Mouse (Mus musculus): Measurements from ENCODE around the gene Paxip1. TPM values are rescaled to one million over a fixed set of nuclear protein-coding genes. Genes with fewer than 3 reads are reported as not detected.

Gene Paxip1
- 10 to 100 TPM; 17.4 to 18.8 TPM for total RNA-seq (2021)
- long read RNA-seq, experiment 1, full-length matches to known transcripts, result 7 of 13 reads
- long read RNA-seq, experiment 1, partial matches to known transcripts, result 3 of 13 reads
- long read RNA-seq, experiment 1, other reads (novel, unspliced or antisense), result 3 of 13 reads
- long read RNA-seq, experiment 2, full-length matches to known transcripts, result 10 of 19 reads
- long read RNA-seq, experiment 2, partial matches to known transcripts, result 4 of 19 reads
- long read RNA-seq, experiment 2, other reads (novel, unspliced or antisense), result 5 of 19 reads

DNA sequence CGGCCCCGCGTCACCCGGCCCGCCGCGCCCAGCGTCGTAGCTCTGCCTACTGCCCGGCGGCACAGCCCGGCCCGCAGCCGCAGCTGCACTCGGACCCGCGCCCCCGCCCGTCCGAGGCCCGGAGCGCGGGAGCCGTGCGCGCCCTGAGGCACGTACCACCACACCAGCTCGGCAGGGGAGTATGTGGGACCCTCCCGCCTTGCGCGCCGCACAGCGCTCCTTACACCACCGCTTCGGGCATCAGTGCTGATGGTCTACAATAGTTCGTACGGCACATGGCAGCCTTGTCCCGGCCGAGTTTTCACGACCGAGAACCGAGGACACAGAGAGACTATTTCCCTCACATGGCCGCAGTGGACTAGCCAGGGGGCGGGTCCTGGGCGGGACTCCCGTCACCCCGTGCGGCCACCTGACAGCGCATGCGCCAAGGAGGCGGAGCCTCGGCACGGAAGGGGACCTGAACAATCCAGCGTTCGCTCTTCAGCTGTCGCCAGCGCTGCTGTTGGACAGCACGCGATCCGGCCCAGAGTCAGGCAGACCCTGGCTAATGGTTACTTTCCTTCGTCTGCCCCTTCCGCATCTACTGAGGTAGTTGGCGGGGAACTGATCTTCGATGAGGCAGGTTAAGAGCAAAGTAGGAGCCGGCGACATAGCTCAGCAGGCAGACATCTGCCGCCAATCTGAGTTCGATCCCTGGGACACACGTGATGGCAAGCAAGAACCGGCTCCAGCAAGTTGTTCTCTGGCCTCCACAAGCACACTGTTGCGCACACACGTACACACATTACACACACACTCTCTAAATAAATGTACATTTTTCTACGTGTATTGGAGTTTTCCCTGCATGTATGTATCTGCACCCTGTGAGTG, at the start of gene Paxip1:
TSS of gene Paxip1 (minus strand) at position 389 of the 870 bp plus-strand sequence.
- peak; percentile 98 for DNase-seq
- intact Hi-C loops (cut with DNase I), result loop anchor here (5.0 kb wide), 1 partner anchor 281 kb away; the partner anchor contains the start of gene Insig1

DNA sequence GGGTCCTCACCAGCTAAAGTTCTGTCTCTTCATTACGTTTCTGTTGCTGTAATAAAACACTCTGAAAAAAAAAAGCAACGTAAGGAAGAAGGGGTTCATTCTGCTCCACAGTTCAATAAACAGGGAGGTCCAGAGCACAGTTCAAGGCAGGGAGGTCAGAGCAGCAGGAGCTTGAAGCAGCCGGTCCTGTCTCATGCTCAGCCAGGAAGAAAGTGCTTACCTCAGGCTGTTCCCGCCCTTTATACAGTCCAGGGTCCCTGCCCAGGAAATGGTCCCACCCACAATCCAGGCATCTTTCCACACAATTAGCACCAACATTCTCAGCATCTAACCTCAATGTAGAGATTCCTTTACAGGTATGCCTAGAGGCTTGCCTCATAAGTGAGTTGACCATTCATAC, 46.6 kb upstream of the Paxip1 start:
- intact Hi-C loops (cut with DNase I), result no loop called here
- DNase-seq, result no peak

- DNase-seq, result no peak
- intact Hi-C loops (cut with DNase I), result no loop called here
Observed at GRCm38 (mm10) chr5:27835096-27835495, 43.6 kb upstream of the Paxip1 start.

DNA sequence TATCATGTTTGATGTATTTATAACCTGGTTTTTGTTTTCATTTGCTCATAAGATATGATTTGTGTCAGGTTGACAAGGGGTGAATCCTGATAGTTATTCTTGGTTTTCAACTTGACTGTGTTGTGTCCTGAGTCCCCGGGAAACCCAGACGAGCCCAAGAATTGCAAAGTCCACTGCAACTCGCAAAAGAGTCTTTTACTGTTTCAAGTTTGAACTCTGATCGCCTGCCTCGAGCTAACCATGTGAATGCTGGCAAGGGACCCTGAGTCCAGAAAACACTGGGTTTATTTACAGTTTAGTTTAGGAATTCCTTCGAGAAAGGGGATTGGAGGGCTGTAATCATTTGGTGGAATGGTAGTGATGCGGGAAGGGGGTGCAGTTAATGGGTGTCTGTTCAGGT, 36.5 kb upstream of the Paxip1 start:
- intact Hi-C loops (cut with DNase I), result no loop called here
- no peak for DNase-seq

DNA sequence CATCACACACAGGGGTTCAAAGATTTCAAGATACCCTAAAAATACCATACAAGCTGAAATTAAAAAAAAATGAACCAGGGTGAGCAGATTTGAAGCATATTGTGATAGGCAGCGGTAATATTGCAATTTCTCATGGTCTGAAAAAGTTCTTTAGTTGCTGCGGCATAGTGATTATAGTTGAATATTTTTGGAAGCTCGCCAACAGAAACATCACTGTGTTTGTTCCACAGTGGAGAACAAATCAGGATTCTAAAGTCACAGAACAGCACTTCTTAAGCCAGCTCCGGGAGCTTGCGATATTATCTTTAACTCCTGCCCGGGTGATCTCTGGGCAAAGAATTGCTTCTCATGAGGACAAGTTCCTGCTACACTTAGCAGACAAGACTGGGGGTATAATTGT, 29.7 kb upstream of the Paxip1 start:
- intact Hi-C loops (cut with DNase I), result no loop called here
- DNase-seq, result no peak

GRCm38 (mm10) chr5:27818840-27819672, 27.6 kb upstream of the Paxip1 start:
- intact Hi-C loops (cut with DNase I), result no loop called here
- DNase-seq, result no peak

GRCm38 (mm10) chr5:27814282-27814681, 22.8 kb upstream of the Paxip1 start:
- DNase-seq, result no peak

DNA sequence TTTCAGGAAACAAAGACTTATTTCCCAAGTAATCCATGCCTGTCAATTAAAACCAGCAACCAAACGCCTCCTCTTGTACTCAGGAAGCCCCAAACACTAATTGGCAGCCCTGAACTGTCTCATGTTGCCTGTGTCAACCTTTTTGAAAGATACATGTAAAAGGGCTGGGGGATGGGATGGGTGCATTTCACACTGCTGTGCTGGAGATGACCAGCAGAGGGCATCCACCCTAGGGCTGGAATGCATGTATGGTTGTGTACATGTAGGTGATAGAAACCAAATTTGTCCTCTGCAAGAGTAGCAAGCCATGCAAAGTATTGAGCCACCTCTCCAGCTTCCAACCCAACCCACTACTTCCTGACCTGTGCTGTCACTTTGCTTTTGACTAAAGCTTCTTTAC, 2.4 kb upstream of the Paxip1 start:
- intact Hi-C loops (cut with DNase I), result loop anchor here (5.0 kb wide), 1 partner anchor 278 kb away; the partner anchor contains the start of gene Insig1
- peak; percentile 61 to 79 for DNase-seq

More at GRCm38 (mm10) chr5:27814282-27814681, 22.8 kb upstream of the Paxip1 start:
- intact Hi-C loops (cut with DNase I), result no loop called here

- no peak for DNase-seq
- intact Hi-C loops (cut with DNase I), result loop anchor here (5.0 kb wide), 1 partner anchor 280 kb away; the partner anchor contains the start of gene Insig1
Observed at GRCm38 (mm10) chr5:27792531-27793205, 1.2 kb upstream of the Paxip1 start.

DNA sequence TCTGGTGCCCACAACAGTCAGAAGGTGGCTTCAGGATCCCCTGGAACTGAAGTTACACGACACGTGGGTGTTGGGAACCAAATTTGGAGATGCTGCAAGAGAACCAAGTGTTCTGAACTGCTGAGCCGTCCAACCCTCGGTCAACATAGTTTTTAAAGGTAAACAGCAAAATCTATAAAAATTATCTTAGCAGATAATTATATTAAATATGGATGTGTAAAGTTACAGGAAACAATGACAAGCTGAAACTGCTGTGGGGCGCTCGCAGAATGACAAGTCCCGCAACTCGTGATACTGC, 631 bp upstream of the Paxip1 start:
- intact Hi-C loops (cut with DNase I), result loop anchor here (5.0 kb wide), 1 partner anchor 280 kb away; the partner anchor contains the start of gene Insig1
- DNase-seq, result no peak

DNA sequence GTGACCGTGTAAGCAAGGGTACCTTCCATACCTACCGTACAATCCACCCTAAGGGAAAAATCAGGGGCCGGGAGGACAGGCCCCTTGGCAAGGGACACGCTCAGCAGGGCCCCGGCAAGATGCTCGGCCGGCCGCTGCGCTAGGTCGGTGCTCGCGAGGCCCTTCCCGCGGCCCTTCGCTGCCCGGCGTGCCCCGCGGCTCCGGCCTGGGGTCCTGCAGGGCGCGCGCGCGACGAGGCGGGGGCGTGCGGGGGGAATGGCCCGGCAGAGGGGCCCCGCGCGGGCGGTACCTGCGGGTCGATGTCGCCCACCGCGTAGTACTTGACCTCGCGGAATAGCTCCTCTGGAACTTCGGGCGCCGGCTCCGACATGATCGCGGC, 592 bp downstream of the Paxip1 start:
- intact Hi-C loops (cut with DNase I), result loop anchor here (5.0 kb wide), 1 partner anchor 281 kb away; the partner anchor contains the start of gene Insig1
- DNase-seq, result peak; percentile 91 to 93

DNA sequence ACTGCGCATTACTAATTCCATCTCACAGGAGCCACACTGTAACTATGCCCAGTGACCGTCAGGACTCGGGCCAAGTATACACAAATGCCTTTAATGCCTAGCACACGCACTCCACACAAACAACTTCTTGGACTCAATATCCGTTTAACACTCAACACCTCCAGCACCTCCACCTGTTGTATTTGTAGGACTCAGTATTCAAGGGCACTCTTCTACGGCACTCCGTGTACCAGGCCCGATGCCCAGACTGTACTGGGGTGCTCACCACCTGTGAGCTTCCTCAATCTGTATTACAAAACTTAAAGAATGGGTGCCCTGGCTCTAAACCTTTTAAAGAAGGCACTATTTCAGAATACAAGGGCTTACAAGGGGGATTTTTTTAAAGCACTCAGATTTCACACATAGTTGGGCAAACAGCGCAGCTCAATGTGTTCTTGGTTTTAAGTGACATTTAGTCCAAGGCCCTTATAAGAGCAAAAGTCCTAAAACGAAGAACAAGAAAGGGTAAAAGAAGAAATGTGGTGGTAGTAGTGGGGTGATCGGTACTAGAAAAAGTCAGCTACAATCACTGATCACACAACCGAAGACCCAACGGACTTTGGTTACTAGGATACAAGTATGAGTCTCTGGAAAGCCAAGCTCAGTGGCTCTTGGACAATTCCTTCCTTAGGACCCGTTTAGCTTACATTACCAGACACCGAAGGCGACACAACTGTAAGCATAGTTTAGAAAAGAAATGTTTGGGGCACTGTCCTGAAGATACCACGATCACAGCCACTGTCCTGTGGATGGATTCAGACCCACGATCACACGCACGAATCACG, 1.2 kb downstream of the Paxip1 start:
- intact Hi-C loops (cut with DNase I), result loop anchor here (5.0 kb wide), 1 partner anchor 282 kb away; the partner anchor contains the start of gene Insig1
- peak in 1 of 2 experiments; percentile 10 for DNase-seq

GRCm38 (mm10) chr5:27789586-27789985, 1.9 kb downstream of the Paxip1 start:
- intact Hi-C loops (cut with DNase I), result no loop called here

GRCm38 (mm10) chr5:27783381-27783780, 8.1 kb downstream of the Paxip1 start:
- DNase-seq, result no peak
- intact Hi-C loops (cut with DNase I), result no loop called here

More at GRCm38 (mm10) chr5:27789586-27789985, 1.9 kb downstream of the Paxip1 start:
- no peak for DNase-seq

- DNase-seq, result no peak
- intact Hi-C loops (cut with DNase I), result no loop called here
Observed at GRCm38 (mm10) chr5:27767948-27768347, 23.5 kb downstream of the Paxip1 start.

GRCm38 (mm10) chr5:27765780-27766179, 25.7 kb downstream of the Paxip1 start:
- DNase-seq, result no peak
- intact Hi-C loops (cut with DNase I), result no loop called here

DNA sequence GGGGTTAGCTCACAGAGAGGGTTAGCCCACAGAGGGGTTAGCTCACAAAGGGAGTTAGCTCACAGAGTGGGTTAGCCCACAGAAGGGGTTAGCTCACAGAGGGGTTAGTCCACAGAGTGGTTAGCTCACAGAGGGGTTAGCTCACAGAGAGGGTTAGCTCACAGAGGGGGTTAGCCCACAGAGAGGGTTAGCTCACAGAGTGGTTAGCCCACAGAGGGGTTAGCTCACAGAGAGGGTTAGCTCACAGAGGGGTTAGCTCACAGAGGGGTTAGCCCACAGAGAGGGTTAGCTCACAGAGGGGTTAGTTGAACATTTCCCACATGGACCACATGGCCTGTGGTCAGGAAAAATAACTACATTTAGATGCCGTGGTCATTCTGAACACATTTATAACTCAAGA, 46.5 kb downstream of the Paxip1 start:
- DNase-seq, result no peak
- intact Hi-C loops (cut with DNase I), result no loop called here

DNA sequence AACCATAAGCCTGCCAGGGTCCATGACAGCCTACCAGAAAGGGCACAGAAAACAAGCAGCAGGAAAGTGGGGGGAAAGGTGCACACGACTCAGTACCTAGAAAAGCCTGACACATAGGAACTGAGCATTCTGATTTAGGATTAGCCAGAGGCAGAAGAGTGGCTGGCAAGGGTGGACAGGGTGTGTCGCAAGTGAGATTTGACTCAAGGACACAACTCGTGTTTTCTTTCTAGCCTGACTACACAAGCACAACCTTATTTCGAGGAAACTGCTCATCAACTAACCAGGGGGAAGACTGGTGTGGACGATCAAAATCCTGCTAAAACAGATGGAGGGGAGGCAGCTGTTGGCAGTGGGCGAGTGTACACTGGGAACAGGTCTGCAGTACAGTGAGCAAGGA, 52.3 kb downstream of the Paxip1 start:
- no peak for DNase-seq
- intact Hi-C loops (cut with DNase I), result no loop called here

- peak; percentile 32 to 58 for DNase-seq
- intact Hi-C loops (cut with DNase I), result no loop called here
Observed at GRCm38 (mm10) chr5:27737168-27737567, 54.3 kb downstream of the Paxip1 start.

Data from heart, postnatal 14 days (tissue).